Mouse (Mus musculus): ENCODE results near the gene Slf2.

GRCm38 (mm10) chr19:44929663-44930062, 1.3 kb upstream of the Slf2 start:
- TF ChIP-seq CTCF (IDR thresholded peaks at IDR 0.05; ENCODE audit: control insufficient read depth, insufficient read depth, insufficient read length) (no peak), MYOG (IDR thresholded peaks at IDR 0.05; ENCODE audit: control insufficient read depth, extremely low read depth, insufficient read length) (no peak), MAX (IDR thresholded peaks at IDR 0.05) (no peak), FOSL1 (IDR thresholded peaks at IDR 0.05; ENCODE audit: insufficient read depth, low read length, poor library complexity, severe bottlenecking) (no peak)

All from C2C12 (cell line).